Mouse (Mus musculus): Measurements from ENCODE around the gene Cd207.
A peak's percentile ranks its signal among the peaks of the same experiment; 100 is the strongest.

Cd207 gene

GRCm38 (mm10) chr6:83677757-83678156 lies at the start of gene Cd207:
Gene Cd207, minus strand, starts transcription at chr6:83677857.
- no peak for DNase-seq

GRCm38 (mm10) chr6:83727178-83727577 lies 49.5 kb upstream of the Cd207 start:
- no peak for DNase-seq

GRCm38 (mm10) chr6:83722526-83722925 lies 44.9 kb upstream of the Cd207 start:
- DNase-seq, result no peak

GRCm38 (mm10) chr6:83717026-83717425 lies 39.4 kb upstream of the Cd207 start:
- DNase-seq, result no peak

DNA sequence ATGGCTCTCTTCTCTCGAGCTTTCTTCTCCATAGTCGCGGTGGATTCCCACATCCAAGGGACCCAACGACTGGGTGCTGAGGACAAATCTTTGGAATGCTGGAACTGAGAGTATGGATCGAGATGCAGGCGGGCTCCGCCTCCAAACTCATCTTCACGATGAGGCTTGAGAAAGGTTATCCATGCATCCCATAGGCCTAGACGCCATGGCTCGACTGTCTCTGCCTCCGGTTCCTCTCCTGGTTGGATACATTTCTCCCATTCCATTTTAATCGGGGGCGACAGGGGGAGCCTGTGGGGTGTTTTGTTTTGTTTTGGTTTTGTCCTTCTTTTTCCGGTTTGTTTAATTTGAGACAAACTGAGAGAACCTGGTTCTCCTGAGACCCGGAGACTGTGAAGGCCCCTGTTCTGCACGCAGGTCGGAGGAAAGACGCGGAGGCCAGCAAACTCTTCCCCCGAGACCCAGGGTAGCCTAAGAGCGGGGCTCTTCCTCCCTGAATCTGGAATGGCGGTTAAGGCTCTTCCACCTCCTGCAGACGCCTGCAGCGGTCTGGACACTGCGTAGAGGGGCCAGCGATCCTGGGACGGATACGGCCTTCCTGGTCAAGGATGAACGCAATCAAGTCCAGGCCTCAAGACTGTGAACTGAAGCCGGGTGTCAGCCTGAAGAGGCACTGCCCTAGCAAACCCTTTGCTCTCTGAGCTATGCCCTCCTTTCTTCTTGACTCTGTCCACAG lies 38.0 kb upstream of the Cd207 start:
- DNase-seq, result no peak

DNA sequence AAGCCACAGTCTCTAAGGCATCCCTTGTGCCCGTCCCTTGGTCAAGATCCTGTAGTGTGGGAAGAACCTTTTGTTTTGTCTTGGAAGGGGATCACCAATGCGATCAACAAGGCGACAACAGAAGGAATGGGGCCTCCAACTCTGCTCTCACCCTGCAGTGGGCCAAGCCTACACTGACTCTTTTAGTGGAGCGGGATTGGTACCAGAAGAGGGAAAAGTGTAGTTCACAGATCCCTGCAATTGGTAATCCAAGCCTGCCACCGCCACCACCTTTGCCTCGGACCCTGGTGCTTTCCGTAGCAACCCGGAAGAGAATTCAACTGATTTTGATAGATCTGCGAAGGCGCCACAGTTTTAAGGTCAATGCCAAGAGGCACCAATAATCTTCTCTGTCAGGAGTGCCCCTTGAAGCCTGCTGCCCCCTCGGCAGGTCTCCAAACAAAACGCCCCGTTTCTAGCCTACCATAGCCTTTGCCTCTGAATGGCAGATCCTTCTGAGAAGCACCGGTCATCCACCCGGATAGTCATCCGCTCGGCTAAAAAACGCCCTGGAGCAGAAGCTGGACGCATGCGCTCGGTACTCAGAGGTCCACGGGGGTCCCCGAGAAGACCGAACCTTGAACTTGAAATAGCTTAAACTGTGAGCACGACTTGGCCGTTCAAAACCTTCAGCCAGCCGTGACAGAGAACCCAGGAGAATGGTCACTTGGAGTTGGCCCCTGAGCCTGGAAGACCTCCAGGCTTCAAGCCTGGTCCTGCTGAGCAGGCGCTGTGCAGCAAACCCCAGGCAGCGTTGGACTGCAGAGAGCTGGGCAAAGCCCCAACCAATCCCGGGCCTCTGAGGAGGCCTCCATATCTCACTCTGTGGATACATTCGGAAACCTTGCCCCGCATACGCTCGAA lies 36.8 kb upstream of the Cd207 start:
- peak; percentile 9 to 38 for DNase-seq

DNA sequence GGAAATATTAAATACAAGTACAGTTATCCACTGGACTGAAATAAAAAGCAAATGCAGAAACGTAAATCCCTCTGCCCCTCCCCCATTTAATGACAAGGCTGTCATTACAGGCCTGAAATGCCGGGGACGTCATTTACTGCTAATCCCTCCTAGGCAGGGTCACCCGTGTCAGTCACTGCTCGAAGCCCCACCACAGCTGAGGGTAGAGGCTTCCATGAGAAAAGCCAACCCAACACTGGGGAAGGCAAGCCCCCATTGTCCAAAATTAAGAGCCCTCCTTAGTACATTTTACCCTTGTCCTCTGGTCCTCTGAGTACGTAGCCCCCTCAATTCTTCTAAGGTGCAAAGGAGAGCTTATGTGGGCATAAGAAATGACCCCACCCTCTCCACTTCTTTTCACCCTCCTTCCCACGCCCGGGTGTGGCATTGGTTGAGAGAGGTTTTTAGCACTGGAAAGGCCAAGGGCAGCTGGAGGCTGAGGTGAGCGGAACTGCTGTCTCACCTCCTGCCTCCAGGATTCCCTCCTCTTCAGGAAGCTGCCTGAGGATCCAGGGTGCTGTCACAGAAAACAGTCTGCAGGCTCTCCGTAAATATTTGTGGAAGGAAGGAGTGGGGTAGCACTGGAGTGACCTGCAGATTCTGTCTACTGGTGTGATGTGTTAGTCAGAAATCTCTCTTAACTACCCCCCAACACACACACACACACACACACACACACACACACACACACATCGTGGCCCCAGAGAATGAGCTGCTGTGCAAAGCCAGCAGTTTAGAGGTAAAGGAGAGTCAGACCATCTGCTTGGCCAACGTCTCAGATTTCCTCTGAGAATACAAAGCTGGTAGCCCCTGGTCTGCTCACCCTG lies 35.8 kb upstream of the Cd207 start:
- no peak for DNase-seq

DNA sequence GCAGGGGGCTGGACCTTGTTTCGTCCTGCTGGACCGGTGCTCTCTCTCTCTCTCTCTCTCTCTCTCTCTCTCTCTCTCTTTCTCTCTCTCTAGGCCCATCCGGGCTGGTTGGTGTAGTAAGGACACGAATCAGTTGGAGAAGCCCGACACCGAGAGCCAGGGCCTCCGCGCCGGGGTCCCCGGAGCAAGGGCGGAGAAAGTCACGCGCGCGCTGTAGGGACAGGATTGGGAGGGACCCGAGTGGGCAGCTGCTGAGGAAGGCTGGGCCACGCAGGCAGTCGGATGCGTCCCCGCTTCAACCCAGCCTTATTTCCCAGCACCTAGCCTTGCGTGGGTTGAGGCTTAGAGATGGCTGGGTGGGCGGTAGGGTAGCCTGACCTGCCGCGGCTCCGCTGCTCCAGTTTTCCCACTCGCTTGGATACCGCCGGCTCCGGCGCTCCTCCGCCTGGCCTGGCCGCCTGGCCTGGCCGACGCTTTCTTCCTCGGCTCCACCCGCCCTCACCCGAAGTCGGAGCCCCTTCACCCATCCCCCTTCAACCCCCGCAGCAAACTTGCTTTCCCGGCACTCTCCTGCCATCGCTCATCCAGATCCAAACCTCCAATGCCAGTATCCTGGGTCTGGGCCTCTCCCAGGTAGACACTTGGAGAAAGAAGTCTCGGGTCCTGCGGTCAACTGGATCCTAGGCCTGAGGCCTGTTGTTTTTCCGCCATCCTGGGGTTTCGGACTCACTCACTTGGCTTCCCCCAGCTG lies 34.2 kb upstream of the Cd207 start:
- DNase-seq, result no peak

GRCm38 (mm10) chr6:83711067-83711675 lies 33.5 kb upstream of the Cd207 start, which contains the start of gene Vax2:
Gene Vax2, plus strand, starts transcription at chr6:83711264.
- peak; percentile 60 to 75 for DNase-seq

DNA sequence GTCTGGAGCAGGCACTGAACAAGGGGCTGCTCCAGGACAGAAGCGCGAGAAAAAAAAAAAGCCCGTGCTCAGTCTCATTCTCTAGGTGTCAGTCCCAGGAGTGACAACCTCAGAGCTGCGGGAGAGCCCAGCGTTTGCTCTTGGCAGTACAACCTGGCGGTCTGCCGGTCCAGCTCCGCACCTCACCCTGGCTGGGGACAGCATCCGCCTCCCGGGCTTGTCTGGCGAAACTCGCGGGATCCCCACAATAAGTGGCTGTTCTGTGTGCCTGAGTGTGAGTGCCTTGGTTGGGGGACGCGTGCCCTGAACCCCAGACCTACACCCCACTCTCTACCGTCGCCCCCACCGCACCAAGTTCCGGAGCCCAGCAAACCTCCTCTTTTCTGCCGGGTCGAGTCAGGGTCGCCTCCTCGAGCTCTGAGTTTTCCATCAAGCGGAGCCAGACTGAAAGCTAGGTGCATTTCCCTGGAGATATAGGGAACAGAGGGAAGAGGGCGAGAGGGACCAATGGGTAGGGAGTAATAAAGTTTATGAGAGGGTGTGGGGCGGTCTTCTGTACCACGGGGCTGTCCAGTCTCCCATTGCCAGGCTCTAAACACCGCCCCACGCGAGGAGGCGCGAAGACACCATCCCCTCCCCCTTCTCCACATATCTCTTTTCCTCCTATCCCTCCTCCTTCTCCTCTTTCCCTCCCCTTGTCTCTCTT lies 32.9 kb upstream of the Cd207 start:
- DNase-seq, result no peak

DNA sequence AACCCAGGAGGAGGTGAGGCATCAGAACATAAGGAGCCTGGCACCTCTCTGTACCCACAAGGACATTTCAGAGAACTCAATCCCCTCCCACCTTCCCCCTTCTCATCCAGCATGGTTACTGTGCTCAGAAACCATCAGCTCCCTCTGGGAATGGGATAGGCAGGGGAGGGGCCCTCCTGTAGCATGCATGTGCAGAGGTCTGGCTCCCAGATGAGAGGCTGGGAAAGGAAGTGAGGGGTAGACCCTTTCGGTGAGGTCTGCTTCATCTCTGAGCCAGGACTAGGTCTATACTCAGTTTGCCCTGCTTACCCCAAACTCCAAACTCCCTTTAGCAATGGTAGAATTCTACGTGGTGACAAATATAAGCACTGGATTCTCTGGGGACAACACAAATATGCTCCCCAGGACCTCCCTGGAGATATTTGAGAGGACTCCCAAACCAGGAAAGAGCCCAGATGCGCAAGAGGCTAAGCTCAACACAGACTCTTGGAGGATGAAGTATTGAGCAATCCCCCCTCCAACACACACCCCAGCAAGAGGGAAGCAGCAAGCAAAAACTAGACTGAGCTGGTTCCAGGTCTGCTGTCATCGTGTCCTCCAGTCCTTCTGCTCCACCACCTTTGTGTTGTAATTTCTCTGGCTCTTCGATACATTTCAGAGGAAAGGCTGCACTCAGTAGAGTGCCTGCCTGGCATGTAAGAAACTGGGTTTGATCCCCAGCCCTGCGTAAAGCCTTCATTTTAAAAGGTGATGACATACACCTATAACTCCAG lies 30.3 kb upstream of the Cd207 start:
- no peak for DNase-seq

- no peak for DNase-seq
Observed at GRCm38 (mm10) chr6:83704701-83705100, 27.0 kb upstream of the Cd207 start.

DNA sequence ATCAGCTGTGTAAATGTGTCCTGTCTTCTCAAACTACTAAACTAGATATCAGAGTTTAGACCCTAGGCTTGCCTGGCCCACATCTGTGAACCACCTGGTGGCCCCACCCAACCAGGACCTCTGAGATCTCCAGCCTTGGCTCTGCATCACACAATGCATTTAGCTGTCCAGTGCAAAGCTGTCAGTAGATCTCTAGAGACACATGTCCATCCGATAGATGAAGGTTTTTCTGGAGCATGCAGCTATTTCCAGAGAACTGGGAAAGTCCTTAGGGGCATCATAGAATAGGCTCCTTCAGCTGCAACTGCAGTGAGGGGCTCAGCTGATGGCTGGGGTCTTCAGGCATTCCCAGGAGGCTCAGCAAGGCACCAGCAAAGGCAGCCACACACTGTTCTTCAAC lies 26.6 kb upstream of the Cd207 start:
- no peak for DNase-seq

- no peak for DNase-seq
Observed at GRCm38 (mm10) chr6:83703722-83704078, 26.0 kb upstream of the Cd207 start.

DNA sequence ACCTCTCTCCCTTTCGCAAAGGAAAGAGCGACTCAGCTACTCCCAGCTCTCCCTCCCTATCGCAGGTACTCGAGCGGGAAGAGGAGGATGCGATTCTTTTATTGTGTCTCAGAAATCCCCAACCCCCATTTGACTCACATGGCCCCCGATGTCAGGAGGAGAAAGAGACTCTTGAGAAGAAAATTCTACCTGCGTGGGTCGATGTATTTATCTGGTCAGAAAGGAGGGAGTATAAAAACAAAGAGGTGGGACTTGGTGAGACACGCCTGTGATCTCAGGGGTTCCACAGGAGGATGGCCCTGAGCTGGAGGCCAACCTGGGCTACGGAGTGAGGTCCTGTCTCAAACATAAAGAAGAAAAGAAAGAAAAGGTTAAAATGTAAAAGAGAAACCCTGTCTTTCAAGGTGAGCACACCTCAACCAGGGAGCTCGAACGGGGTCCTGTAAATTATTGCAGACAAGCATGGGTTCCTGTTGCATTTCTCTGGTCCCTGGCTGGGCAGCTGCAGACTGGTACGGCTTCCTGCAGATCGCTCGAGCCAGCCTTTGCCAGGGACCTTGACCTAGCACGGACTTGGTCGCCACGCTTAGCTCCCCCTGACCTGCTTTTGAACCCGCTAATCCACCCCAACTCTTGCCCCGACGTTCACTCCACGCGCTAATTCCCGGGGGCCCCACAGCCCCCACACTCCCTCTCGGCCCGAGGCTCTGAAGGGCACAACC lies 25.5 kb upstream of the Cd207 start:
- no peak for DNase-seq

- no peak for DNase-seq
Observed at GRCm38 (mm10) chr6:83702146-83702999, 24.7 kb upstream of the Cd207 start.

DNA sequence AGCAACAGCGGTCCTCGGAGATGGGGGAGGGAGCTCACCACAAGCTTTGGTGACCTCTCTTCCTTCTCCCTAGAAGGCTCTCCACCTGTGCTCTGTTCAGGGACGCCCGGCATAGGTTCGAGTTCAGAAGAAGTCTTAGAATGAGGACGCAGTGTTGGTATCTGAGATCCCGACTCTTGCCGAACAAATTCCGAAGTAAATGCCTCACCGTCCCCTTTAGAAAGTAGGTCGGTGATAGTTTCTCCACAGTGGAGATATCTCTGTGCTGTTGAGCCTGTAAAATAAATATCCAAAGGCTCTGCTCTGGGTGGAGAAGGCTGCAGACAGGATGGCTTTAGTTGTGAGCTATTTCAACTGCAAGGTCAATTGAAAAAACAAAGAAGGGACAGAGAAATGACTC lies 23.3 kb upstream of the Cd207 start:
- DNase-seq, result no peak

DNA sequence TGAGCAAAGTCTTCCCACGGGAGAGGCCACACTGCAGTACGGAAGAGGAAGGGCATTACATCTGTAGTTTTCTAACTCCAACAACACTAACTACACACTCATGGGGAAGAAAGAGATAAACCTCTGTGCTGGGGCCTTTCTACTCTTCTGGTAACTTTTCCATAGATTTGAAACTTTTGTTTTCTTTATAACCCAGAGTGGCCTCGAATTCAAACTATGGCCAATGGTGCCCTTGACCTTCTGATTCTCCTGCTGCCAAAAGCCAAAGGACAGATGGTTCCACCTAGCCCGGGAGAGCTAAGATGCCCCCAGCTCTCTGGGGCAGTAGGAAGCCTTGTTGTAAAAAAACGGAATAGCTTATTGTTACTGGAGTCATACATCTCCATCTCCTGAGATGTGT lies 22.3 kb upstream of the Cd207 start:
- DNase-seq, result no peak

GRCm38 (mm10) chr6:83697932-83698331 lies 20.3 kb upstream of the Cd207 start:
- DNase-seq, result no peak
